11 mouse cellular contexts compared by ENCODE assay signal in the genomic region with DNA sequence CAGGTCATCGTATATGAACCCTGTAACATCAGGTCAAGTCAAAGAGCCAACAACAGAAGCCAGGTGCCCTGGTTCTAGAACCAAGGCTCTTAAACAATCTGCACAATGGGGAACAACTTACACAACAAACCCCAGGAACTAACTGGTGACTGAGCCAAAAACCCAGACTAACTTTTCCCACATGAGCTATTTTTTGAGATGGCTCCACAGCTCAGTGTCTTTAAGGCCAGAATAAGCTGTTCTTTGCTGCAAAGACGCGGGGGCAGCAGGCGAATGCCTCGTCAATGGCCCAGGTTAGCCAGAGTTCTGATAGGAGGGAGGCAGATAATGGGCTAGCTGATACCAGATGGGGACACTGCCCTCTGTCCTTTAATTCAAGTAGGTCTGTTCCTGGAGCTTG.
"Had no signal": no experiment of that assay in that cellular context is flagged by ENCODE, and none has a peak within 500 bp of the region (broad histone marks: within the 10 kb centered on the region; RNA-seq: fewer than 3 reads in every experiment).

No protein-coding gene starts in this region.

- DNase-seq: lung, adult 18-20 months; lung, embryonic 14.5 days; lung, postnatal 10 days; lung, postnatal 4 days; midbrain, embryonic 14.5 days; right cerebral cortex, postnatal 14 days; spleen, adult 18-20 months; thymus, adult 2 months; thymus, postnatal 25 days; thymus, postnatal 4 days had no signal

- ATAC-seq: midbrain, embryonic 16.5 days had no signal
